Mouse (Mus musculus) kidney, postnatal 4 days (tissue): ENCODE results near the gene Thsd7b.
"Not testable (repeated sequence)": the region's sequence is repeated elsewhere in the genome, so short reads cannot be mapped to it uniquely, and the experiment has no call there.

Experiments
- DNase-seq, 2 experiments: peaks; one replicate each; pipeline ENCODE4 v3.0.0; 2021; ENCODE audit warnings: mixed read lengths in 2 of 2

The Thsd7b gene

DNA sequence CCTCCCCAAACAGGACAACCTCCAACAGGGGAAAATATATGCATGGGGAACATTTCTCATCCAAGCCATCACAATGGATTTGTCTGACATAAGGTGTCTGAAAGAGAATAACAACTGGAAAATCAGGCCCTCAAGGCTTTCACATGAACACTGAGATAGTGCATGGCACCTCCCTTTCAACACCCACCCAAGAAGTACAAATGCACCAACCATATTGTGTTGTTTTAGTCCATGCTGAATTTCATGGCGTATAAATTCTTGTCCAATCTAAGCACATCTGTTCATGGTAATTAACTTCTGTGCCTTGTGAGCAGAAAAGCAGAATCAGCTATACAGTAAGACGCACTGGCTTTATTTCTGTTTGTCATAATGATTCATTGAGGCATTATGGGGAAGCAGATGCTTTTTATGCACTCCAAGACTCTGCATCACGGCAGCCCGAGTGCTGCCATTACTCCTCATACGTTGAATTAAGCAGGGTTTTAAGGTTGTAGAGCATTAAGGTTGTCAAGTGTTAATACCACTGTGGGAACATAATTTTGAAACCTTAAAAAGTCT, 577.0 kb downstream of the Thsd7b start:
- DNase-seq, result no peak

- DNase-seq, result no peak
These were observed 594.6 kb downstream of the Thsd7b start for GRCm38 (mm10) chr1:129867714-129868113.

GRCm38 (mm10) chr1:129874355-129874754, 601.3 kb downstream of the Thsd7b start:
- no peak for DNase-seq

GRCm38 (mm10) chr1:129887861-129888260, 614.8 kb downstream of the Thsd7b start:
- DNase-seq, result no peak

GRCm38 (mm10) chr1:129898121-129898520, 625.0 kb downstream of the Thsd7b start:
- DNase-seq, result no peak

DNA sequence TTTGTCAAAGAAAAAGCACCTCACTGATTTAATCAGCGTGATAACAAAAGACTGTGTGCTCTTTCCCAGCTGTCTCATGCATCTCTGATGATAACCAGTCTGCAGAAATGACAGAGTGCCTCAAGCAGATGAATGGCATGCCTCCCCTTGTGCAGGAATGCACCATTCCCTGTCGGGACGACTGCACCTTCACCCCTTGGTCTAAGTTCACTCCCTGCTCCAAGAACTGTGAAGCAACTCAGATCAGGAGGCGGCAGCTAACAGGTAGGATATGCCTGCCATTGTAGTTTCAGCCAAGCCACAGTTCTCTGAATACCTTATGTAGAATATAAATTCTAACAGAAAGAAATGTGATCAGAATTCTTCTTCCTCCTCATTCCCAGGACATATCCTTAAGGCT, 642.4 kb downstream of the Thsd7b start:
- DNase-seq, result peak; percentile 2 to 3

DNA sequence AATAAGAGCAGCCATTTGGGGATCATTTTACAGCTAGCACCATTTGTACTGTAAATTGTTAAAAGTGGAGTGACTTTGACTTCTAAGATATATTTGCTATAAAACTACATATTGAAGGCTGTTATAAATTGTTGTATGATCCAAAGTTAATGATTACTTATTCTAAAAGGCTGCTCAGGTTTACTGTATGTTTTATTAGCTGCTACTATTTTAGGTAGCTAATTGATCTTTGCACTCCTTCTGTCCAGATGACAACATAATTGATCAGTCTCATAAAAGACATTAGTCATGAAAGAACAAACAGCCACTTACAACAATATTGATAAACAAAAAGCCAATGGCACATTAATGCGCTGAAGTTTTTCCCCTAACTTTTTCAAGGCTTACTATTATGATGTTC, 644.5 kb downstream of the Thsd7b start:
- DNase-seq, result no peak

GRCm38 (mm10) chr1:129919385-129919784, 646.3 kb downstream of the Thsd7b start:
- peak; percentile 4 to 16 for DNase-seq

- DNase-seq, result no peak
These were observed 657.9 kb downstream of the Thsd7b start for GRCm38 (mm10) chr1:129931003-129931402.

DNA sequence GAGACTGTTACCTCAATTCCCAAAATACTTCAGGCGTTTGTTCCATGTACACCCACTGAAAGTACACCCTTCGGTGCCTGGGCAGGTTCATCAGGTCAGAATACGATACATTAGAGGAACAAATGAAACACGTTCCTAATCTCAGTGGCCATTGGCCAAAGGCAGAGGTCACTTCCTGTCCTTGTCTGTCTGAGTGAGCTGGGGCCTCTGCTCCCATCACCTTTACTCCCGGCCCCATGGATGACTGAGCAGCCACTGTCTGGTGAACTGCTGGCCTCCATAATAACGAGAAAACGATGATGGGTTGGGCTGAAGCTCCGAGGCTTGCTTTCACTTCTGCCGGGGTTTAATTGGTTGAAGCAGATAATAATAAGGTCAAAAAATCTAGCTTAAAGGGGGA, 670.0 kb downstream of the Thsd7b start:
- peak; percentile 12 to 37 for DNase-seq

DNA sequence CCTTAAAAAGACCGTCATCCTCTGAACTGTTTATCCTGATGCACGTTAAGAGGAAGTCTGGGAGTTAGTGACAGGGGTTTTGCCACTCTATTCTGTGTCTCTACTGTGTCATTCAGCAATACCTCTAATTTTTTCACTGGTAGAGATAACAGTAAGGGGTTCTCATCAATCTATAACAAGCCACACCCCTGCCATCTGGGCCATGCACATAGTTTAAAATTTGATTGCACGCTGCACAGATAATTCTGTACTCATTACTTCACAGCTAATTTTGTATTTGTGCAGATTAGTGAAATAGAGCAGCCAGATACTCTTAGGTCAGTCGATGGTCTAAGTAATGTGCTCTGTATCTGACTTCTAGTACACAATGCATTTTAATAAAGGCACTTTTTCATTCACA, 673.9 kb downstream of the Thsd7b start:
- DNase-seq, result no peak

DNA sequence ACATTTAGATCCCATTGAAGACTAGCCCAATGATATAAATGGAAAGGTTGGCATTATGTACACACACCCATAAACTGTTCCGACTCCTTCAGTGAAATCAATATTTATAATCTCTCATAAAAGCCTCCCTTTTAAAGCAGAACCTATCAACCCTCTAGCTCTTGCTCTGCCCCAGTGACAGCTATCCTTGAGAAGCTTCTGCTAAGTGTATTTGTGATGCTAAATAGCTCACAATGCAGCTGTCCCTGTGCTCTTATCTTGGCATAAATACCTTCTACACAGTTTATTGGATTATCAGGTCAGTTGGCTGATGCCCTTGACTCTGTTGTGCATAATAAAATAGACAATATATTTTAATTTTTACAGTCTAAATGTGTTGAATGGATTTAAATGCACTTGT, 682.4 kb downstream of the Thsd7b start:
- DNase-seq, result no peak

DNA sequence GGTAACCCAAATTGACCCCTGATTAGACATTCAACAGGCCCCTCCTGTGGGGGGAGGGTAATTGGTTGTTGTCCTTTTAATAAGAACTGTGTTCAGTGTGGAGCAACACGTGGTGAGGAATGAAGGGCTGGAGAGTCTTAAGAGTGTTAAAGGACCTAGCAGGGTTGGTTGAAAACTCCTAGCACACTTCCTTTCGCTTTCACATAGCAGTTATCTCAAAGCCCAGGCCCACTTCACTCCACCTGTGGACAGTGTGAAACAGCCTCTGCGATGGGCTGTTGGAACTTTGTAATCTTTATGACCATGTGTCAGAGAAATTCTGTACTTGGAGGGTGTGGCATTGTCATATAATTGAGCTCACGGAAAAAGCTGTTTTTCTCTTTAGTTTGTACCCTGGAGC, 683.5 kb downstream of the Thsd7b start:
- no peak for DNase-seq

- not testable (repeated sequence) for DNase-seq
These were observed 686.2 kb downstream of the Thsd7b start for GRCm38 (mm10) chr1:129959352-129959751.

DNA sequence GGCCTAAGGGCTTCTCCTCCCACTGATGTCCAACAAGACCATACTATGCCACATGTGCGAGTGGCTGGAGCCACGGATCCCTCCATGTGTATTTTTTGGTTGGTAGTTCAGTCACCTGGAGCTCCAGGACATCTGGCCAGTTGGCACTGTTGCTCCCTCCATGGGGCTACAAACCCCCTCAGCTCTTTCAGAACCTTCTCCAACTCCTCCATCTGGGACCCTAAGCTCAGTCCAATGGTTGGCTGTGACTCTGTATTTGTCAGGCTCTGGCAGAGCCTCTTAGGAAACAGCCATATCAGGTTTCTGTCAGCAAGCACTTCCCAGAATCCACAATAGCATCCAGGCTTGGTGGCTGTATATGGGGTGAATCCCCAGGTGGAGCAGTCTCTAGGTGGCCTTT, 690.1 kb downstream of the Thsd7b start:
- no peak for DNase-seq

DNA sequence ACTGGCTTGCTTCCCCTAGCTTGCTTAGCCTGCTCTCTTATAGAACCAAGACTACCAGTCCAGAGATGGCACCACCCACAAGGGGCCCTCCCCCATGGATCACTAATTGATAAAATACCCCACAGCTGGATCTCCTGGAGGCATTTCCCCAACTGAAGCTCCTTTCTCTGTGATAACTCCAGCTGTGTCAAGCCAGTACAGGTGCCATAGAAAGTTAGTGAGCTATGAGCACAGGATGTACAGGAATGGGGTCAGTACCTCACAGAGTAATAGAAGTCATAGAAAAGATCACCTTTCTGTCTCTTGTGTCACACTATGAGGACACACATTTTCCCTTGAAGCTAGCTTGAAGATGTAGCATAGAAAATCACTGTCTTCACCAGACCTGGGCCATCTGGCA, 716.1 kb downstream of the Thsd7b start:
- DNase-seq, result not testable (repeated sequence)

GRCm38 (mm10) chr1:129990821-129991220, 717.7 kb downstream of the Thsd7b start:
- no peak for DNase-seq

DNA sequence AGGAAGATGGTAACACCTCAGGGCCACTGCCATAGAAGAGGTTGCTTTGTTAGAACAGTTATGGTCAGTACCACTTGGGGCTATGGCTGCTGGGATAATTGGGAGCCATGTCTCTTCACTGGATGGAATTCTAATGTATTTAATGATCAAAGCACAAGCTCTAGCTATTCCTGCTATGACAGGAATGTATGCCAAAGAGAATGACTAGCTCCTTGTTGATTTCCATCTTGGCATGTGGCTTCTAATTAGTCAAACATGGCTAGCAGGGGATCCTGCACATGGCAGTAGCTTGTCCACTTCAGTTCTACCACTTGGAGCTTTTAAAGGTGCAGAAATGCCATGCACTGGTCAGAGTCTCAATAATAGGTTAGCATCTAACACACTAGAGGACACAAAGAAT, 781.9 kb downstream of the Thsd7b start:
- DNase-seq, result no peak

DNA sequence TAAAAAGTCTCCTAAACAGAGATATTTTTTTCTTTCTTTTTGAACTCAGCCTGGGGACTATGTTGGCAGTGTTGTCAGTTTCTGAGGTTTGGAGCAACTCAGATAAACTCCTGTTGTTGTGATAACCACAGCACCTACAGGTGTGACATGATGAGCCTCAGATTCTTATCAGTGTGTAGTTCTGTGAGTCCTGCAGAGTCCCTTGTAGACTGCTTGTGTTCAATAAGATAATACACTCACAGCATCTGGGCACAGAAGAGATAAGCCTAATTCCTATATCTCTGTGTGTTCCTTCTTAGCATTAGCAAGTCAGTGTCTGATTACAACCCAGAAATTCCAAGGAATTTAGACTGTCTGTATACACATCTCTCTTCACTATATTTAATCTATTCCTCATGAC, 789.0 kb downstream of the Thsd7b start:
- DNase-seq, result no peak

DNA sequence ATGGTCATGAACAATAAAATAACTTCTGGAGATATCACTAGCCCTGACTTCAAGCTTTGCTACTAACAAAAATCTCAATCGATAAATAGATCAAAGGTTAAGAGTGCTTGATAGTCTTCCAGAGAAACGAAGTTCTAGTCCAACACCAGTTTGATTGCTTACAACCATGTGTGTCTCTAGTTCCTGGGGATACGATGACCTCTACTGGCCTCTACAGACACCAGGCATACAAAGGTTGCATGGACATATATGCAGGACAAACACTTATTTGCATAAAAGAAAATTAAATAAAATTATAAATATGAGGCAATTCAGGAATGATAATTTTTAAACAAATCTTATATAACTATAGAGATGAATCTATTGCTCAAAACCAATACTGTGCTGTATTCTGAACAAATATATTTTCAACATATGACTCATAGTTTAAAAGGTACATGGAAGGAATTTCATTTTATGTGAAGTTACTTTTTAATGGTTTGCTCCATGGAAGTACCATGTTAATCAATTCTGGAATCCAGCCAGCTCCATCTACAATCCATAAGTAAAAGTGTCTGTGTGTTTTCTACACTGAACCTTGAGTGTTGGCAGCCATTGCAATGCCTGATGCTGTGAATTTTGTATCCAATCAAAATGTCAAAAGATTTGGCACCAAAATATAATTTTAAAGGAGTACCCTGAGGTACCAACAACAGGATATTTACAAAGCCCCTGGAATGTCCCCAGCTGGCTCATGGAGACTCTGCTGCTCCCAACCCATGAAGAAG, 793.3 kb downstream of the Thsd7b start:
- DNase-seq, result no peak

- DNase-seq, result no peak
These were observed 810.7 kb downstream of the Thsd7b start for GRCm38 (mm10) chr1:130083788-130084187.

GRCm38 (mm10) chr1:130085207-130085606, 812.1 kb downstream of the Thsd7b start:
- no peak for DNase-seq

GRCm38 (mm10) chr1:130085910-130086309, 812.8 kb downstream of the Thsd7b start:
- DNase-seq, result no peak

DNA sequence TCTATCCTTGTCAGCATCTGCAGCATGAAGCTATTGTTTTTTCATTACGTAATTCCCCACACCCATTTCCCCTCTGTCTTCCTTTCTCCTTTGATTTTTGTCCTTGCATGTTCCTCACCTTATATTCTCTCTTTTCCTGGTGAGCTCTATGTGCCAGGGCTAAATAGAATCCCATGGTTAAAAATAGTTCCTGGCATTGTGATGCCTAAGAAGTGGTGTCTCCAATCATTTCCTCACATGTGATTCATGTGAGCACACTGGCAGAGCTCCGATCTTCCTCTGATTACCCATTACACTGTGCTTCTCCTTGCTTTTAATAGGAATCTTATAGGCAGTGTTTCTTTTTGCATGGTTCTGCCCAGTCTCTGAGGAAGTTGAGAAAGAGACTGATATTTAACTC, 826.1 kb downstream of the Thsd7b start:
- DNase-seq, result no peak
